Comparison of ENCODE assay signal across 12 mouse cellular contexts in the genomic region with DNA sequence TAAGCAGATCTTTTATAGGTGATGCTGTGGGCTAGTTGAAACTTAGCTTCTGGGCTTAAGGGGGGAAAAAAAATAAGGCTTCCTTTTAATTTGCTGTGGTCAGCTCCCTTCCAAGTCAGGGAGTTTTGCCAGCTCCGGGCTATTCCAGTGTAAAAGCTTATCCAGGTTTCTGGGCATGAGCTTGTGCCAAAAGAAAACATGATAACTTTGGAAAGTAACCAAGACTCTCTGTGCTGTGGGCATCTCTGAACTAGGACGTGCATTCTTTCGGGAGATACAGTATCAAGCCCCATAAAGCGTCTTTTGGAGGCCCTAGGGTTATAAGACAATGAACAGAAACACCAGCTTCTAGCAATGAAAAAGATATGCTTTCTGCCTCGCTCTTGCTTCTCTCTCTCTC.
A peak's percentile ranks its signal among the peaks of the same experiment; 100 is the strongest.
DNase-seq lines count a peak whose midpoint lies in the region.
"Had no signal": no experiment of that assay in that cellular context is flagged by ENCODE, and none has a peak within 500 bp of the region (broad histone marks: within the 10 kb centered on the region; RNA-seq: fewer than 3 reads in every experiment).

No protein-coding gene starts in this region.

- intact Hi-C loops in heart, postnatal 10 days (cut with DNase I) = loop anchor here (5.0 kb wide), 1 partner anchor 112 kb away; a partner anchor contains a TSS
- intact Hi-C loops in heart, postnatal 36 days (cut with DNase I) = no loop called here
- intact Hi-C loops in heart, postnatal 14 days (cut with DNase I) = no loop called here

- peak; percentile 21 for DNase-seq in adrenal gland, postnatal 10 days
- DNase-seq in adrenal gland, adult 18-20 months (ENCODE audit: low spot score in 2 of 2) = no peak
- DNase-seq in heart, postnatal 10 days = peak; percentile 52 to 63
- no peak for DNase-seq in heart, postnatal 36 days
- DNase-seq in adipocyte (ENCODE audit: low spot score) (peak; percentile 46), MN1 (ENCODE audit: low spot score) (no peak)
- peak; percentile 32 to 43 for DNase-seq in heart, postnatal 14 days
- no peak for DNase-seq in left cerebral cortex, adult 9 months (ENCODE audit: low spot score in 2 of 2)
- DNase-seq: adrenal gland, postnatal 14 days; cerebellum, postnatal 36 days; kidney, adult 9 months; right cerebral cortex, postnatal 14 days had no signal

Comparison
In these comparisons a context has a peak if more than half of its experiments do, and no peak if none do; other contexts are left out.
1. DNase-seq: peak in adrenal gland, postnatal 10 days (single experiment), heart, postnatal 10 days (2 of 2), adipocyte (single experiment) and heart, postnatal 14 days (2 of 2); none in adrenal gland, adult 18-20 months (0 of 2), heart, postnatal 36 days (0 of 2), MN1 (single experiment) and left cerebral cortex, adult 9 months (0 of 2).